Mouse (Mus musculus) CD8-positive naive resting alpha-beta T cell, adult 2 months (primary cell): ENCODE data around the gene S100a2.

Experiments
- DNase-seq, 2 experiments: peaks; one replicate each; pipeline ENCODE4 v3.0.0; 2022; ENCODE audit warnings: low read depth in 2 of 2, low spot score in 2 of 2

The S100a2 gene

DNA sequence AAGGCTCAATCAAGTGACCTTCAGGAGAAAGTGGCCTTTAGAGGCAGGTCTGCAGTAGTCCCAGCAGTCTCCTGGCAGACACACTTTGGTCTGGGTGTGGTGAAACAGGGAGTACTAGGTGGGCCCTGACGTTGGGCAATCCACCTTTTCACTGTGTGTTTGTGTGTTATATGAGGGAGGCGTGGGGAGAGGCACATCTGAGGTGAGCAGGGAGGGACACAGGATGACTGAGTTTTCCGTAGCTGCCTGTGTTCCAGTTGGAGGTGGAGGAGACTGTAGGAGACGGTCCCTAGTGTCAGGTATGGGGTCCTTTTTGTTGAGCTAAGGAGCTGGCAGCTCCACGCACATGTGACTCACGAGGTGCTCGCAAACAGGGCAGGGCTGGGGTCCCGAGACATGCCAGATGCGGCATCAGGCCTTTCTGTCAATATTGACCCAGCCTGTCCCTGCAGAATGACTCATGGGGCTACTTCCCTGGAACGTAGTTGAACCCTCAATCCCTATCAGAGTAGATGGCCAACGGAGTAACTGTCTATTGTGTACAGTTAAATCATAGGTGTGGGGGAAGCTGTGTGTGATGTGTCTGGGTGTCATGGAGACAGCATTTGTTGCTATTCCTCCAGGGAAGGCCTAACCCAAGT is 24.7 kb downstream of the S100a2 start:
- no peak for DNase-seq

DNA sequence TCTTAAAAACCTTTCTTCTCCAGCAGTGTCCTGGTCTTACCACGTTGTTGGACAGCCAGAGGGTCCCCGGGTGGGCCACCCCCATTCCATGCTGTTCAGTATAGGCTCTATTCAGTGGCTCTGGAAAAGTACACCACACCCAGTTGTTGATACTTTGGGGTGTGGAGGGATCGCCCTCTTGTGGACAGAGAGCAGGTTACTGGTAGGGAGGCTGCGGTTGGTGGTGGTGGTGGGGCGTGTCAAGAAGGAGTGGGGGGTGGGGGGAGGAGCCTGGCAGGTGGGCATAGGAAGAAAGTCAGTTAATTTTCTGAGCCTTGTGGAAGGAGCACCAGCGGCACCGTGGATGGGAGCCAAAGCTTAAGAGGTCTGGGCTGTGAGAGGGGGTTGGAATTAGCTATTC is 25.4 kb downstream of the S100a2 start:
- DNase-seq: peak; percentile 63 to 75

DNA sequence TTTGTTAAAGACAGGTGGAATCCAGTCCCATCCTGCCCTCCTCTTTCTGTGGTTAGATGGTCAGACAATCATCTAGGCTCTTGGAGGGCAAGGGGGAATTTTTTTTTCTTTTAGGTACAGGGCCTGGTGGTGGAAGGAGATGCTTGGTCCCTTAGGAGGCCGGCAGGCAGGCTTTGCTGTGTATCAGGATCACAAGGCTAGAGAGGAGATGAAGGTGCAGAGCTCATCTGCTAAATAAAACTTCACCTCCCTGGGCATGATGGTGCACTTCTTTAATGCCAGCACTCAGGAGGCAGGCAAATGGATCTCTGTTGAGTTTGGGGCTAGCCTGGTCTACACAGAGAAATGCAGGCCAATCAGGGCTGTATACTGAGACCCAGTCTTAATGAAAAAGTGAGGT is 25.9 kb downstream of the S100a2 start:
- DNase-seq: no peak

DNA sequence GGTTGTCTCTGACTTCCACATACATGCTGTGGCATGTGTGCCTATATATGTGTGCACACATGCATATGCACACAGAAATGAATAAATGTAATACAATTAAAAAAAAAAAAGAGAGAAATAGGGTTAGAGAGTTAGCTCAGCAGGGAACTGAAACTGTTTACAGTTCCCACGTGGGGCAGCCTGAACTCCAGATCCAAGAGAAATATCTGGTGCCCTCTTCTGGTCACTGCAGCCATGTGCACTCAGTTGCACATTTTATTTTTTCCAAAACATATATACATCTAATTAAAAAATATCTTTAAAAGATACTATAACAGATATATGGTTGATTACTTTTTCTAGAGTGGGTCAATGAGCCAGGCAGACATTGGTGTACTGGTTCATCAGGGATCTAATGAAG is 27.5 kb downstream of the S100a2 start:
- no peak for DNase-seq

DNA sequence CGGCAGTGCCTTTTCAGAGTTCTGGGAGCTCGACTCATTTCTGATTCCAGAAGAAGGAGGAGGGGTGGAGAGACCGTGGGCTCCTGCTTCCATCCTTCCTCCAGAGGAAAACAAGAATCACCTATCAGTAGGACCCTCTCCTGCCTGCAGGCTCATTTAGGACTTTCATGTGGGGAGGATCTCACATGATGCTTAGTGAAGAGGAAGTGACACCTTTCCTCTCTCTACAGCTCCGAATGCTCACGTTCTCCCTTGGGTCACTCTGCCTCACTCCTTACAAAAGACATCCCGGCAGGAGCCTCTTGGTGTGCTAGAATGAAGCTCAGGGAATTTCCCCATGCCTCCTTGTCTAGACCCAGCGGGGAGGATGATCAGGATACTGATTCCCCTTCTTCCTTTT is 31.5 kb downstream of the S100a2 start:
- no peak for DNase-seq

DNA sequence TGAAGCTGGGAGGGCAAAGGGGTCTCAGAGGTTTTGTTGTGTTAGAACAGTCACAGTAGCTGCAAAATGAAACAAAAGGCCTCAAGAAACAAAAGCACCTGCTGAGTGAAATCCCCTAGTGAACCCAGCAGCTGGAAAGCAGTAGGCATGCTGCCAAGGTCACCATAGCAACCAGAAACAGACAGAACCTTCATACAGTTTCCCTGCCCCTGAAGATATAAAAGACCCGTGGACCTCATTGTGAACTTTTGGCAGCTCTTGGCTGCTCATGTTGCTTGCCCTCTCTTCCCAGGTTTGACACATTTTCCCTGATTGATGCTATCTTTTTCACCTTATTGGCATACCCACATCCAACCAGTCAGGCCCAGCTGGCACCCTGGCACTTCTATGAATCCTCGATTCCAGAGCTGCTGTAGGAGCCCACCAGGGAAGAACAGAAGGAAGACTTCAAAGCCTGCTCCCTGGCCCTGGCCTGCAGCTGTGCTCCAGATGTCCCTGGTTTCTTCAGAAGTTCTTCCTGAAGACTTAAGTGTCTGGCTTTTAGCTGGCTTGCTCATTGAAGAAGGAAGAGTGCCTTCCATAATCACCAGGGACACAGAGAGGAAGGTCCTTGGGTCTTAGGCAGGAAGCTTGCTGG is 33.5 kb downstream of the S100a2 start:
- DNase-seq: no peak

DNA sequence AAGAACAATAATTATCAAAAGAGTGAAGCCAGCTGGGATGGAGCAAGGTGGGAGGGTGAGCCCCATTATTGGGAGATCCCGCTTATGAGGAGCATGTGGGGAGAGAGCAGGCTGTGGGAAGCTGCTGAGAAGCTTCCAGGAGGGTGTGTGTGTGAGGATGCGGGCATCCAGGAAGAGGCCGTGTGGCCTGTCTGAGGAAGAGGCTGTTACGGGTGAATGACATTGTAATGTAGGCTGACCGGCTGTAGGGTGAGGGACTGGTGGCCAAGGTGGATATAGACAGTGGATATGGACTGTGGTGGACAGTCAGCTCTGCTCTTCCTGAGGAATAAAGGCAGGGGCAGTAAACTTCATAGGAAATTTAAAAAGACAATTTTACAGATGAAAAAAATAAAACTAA is 35.4 kb downstream of the S100a2 start:
- no peak for DNase-seq

DNA sequence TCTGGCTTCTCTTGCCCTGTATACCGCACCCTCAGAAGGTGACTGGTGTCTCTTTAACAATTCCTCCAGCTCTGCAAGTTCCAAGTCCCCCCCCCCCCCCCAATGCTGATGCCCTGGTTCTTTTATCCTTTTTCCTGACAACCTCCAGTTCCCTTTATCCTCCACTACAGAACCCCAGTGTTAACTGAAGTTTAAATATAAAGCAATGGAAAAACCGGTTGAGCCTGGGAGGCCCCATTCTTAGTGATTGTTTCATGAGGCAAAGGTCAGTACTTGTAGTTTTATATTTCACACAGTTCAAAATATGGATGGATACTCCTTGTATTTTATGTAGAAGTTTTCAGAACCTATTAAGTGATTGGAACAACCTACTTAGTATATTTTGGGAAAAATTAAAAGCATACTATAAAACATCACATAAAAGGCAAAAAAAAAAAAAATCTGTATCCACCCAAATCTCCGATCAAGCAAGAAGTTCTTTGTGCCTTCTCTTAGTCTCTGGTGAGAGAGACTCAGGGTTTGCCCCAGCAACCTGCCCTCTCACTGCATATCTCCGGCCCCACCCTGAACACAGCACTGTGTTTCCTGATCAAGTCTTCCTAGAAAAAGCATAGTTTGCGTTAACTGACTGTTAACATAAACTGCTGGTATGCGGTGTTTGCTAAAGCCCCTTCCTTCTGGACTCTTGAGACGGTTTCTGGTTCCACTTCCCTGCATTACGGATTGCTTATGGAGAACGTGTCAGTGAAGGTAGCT is 36.4 kb downstream of the S100a2 start:
- DNase-seq: no peak

DNA sequence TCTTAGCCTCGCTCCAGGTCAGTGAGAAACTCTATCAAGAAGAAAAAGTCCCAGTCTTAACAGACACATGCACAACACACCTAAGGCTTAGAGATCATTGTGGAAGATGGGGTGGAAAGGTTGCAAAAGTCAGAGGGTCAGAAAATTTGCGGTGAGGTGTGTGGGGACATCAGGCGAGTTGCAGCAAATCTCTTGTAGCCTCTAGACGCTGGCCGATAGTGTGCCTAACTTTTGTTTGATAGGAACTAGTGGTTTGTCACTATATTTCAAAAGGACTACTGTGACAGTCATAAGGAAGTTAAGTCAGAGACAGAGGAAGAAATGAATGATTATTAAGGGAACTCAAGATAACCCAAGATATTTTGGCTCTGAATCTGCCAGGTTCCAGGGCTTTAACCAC is 37.3 kb downstream of the S100a2 start:
- DNase-seq: no peak

DNA sequence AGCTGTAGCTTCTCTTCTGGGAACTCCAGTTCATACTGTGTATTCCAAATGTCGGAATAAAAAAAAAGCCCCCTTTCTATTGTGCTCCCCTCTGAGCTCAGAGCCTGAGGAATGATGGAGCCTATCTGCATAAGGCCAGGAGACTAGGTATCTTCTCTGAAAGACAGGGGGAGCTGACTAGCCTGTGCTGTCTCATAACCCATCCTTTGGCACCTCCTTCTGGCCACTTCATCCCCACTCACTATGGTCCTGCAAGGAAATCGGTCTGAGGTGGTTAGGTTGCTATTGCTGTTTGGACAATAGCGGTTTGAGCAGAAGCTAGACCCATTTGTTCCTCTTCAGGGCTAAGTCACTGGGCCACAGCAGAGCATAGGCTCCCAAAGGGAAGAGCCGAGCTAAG is 37.8 kb downstream of the S100a2 start:
- DNase-seq: no peak

DNA sequence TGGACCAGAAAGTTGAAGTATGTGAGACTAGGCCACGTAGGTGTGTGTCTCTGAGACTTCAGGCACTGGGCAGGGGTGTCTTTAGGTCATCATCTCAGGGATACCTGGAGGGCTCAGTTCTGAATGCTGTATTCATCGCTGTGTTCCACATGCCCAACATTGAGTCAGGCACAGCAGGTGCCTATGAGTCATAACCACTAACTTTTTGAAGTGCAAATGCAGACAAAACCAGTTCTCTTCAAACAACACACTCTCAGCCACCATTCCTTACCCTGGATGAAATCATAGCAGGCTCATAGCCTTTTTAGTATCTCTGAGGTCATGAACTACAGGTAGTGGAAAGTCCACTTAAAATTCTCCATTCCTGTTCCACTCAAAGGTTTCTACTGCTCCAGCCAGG is 39.3 kb downstream of the S100a2 start:
- DNase-seq: no peak

DNA sequence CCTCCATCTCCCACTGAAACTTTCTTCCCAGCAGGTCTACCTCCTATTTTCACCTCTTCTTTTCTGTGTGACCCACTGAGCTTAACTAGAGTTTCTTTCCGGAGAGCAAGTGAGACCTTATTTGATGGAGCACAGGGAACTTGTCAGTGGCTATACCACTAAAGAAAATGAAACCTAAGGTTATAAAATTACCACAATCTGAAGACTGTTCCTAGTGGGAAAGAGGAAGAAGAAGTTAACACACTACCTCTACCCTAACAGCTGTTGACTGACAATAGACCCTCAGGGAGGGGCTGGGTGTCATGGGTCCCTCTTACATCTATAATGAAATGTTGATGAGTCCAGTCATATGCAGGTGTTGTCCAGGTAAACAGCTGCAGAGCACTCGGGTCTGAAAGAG is 41.9 kb downstream of the S100a2 start:
- no peak for DNase-seq

DNA sequence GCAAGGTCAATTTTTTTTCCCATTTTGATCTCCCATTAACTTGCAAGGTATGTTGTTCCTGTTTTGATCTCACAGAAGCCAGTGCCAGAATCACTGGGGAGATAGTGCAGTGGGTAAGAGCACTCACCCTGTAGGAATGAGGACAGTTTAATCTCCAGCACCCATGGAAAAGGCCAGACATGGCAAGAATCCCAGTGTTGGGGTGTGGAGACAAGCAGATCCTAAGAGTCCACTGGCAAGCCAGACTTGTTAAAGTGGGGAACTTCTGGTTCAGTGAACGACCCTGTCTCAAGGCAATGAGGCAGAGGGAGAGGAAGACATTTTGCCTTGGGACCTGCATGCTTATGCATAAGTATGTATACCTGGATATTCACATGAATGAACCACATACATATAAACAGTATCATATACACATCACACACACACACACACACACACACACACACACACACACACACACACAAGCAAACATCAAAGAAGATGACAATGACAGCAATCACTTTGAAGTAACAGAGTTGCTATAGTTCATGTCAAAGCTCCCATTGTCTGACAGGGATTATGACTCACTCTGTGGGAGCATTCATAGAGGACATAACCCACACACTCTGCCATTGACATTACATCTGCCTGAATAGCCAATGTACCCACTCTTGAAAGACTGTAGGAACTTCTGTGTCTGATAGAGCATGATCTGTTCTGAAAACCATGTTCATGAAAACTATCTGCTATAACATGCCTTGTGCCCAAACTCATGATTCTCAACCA is 48.6 kb downstream of the S100a2 start:
- no peak for DNase-seq

DNA sequence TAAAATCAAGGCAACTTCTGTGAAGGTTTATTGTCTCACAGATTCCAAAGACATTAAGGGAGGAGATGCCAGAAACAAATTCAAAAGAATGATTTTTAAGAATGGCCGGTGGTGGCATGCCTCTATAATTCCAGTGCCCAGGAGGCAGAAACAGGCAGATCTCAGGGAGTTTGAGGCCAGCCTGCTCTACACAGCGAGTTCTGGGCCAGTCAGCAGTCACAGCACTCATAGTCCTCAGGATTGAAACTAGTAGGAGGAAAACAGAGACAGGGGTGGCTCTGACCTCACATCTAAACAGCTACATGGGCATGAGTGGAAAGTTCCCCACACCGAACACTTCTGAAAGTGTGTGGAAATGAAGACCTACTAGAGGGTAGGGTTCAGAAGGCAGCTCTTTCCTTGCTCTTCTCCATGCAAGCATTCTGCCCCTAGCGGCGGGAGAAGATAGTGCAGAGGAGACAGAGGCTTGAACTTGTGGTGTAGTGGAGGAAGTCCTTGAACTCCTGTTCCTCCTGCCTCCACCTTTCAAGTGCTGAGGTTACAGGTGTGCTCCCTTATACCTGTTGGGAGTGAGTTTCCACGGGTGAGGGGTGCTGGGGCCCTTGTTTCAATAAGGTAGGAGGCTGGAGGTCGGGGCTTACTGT is 49.6 kb downstream of the S100a2 start:
- DNase-seq: peak; percentile 38 to 48

DNA sequence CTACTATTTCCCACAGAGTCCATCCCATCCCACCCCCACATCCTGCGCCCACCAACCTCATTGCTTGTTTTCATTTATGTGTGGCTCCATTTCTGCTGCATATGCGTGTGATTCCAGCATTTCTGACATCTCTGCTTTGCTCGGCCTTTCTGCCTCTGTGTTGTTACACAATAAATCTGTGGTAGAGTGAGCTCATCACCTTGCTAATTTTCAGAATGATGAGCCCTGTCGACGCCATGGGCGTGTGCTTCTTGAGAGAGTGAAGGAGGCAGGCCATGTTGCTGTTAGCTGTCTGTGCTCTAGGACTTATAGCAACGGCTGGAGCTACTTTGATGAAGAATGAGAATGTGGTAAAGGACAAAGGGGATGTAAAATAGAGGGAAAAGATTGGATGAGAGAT is 50.9 kb downstream of the S100a2 start:
- no peak for DNase-seq
